Mouse (Mus musculus) stomach, postnatal 0 days (tissue): Measurements from ENCODE around the gene Phtf2.

Experiments
- CTCF ChIP-seq: IDR thresholded peaks from 2 replicates; pipeline ENCODE4 v1.5.1; 2016; ENCODE audit warnings: antibody characterized with exemption, low read depth, mild to moderate bottlenecking, moderate library complexity
- EP300 ChIP-seq: optimal IDR thresholded peaks from 2 replicates; pipeline ENCODE3; 2016; ENCODE audit warnings: antibody characterized with exemption

DNA sequence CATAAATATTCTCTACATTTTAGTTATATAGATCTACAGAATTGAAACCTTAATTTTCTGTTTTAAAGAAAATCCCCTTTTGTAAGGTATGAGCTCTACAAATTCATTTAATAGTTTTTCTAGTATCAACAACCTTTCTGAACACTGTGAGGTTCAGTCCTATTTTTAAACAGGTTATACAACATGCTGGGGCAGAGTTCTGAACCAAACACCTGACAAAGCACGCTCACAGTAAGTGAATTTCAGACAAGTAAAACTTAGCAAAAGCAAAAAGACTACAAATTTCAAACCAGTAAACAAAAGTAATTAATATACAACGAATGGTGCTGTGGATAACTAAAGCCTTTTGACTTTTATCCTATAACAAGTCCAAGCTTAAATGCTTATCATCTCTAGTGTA lies 23.5 kb downstream of the Phtf2 start:
- TF ChIP-seq CTCF (no peak), EP300 (no peak)
